Mouse (Mus musculus) megakaryocyte progenitor cell, adult 5-6 weeks (primary cell): ENCODE data around the gene Aldh3a1. TPM values are rescaled to one million over a fixed set of nuclear protein-coding genes. Genes with fewer than 3 reads are reported as not detected.
A peak's percentile ranks its signal among the peaks of the same experiment; 100 is the strongest.
"Not testable (repeated sequence)": the region's sequence is repeated elsewhere in the genome, so short reads cannot be mapped to it uniquely, and the experiment has no call there.

Experiments
- ATAC-seq: replicated peaks from 2 replicates; pipeline ENCODE4 v1.8.0; 2016; ENCODE audit warnings: mild to moderate bottlenecking, moderate TSS enrichment, inconsistent platforms; ENCODE audit not compliant: poor library complexity
- total RNA-seq, 2 experiments: library from RNA; stranded (forward) in 1 of 2; stranded (reverse) in 1 of 2; fragments of 157-497, 149-512 nt in 1 of 2; fragments of 200-1000 nt in 1 of 2; gene quantifications; 2 replicates each; pipeline versions ENCODE4 v1.2.3 to v1.2.4; 2015 to 2017

Aldh3a1 gene
- 0.32 TPM in 1 of 2 replicates, not detected in the other for total RNA-seq (2015)
- 0.34 TPM in 1 of 2 replicates, not detected in the other for total RNA-seq (2017)

DNA sequence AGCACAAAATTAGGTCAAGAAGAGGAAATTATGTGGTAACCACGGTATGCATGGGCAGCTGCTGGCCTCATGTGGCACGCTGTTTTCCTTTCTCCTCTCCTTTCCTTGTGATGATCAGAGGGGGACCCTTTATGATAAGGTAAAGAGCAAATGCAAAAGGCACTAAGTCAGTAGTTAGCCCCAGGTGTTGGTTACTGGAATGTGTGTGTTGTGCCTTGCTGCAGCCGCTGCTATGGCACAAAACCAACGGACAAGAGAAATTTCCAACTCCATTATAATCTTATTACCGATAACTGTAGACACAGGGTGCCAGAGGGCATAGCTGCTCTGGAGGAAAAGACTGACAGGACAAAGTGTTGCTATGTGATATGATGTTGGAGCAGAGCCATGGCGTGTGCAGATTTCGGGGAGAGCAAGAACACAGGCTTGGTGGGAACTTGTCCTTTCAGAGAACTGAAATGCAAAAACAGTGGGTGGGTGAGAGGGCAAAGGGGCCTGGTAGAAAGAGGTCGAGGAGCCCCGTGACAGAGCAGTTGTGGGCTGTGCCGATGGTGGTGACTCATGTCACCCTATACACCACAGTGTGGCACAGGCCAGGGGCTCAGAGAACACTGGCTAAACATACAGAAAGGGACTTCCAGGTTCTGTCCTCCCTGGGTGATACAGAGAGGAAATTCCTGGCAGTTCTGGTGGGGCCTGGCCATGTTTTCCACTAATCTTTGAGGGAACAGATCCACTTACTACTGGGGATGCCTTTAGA lies at the start of gene Aldh3a1:
TSS of gene Aldh3a1 (plus strand) at position 51 of the 760 bp plus-strand sequence.
- ATAC-seq, result no peak

DNA sequence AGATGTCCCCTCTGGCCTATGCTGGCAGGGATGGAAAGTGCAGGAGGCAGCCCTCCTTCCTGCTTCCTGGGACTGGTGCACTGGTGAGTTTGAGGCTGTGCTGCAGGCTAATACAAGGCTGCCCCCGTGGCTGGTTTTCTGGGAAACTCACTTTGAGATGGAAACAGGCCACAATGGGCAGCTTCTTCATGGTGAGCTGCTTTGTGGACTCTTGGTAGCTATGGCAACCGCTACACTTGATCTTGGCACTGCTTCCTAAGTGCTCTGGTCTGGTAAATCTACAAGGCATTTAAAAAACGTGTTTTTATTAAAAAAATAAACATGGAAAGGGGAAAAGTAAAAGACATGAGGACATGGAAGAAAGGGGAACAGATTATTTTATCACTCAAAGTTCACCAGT lies 49.2 kb upstream of the Aldh3a1 start:
- ATAC-seq, result no peak

DNA sequence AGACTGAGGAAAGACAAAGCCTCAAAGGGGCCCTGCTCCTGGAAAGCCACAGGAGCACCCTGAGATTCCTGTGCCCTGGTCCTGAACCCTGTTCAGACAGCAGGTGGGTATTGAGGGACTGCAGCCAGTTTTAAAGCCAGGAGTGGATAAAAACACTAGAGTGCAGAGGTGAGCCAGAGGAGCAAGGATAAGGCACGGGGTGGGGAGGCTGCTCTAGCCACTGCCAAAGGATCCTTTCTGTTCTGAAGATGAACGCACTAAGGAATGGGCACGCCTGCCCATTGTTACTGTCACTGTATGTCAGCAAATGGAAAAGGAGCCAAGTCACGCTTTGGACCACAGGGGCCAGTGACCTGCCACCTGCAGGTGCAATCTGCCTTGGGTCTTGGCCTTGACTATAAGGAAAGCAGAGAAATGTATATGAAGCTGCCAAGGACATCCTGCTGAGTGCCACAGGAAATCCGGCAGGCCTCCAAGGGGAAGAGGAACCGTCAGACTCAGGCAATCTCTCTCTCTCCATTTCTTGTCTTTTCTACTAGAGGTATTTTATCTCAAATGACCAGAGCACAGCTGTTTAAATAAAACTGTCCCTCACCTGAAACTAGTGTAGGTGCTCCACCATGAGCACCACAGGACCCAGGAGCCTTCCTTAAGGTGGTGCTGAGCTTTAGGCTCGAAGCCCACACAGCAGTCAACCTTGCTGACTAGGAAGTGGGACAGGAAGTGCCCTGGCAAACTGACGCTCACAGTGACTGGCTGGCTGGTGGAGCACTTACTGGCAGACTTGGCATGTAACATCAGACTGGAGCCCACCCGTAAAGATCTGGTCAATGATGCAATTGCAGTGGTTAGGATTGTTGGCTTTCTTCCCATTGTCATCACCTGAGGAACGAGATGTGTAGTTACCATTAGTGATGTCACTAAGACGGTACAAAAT lies 47.3 kb upstream of the Aldh3a1 start:
- peak; percentile 82 for ATAC-seq

DNA sequence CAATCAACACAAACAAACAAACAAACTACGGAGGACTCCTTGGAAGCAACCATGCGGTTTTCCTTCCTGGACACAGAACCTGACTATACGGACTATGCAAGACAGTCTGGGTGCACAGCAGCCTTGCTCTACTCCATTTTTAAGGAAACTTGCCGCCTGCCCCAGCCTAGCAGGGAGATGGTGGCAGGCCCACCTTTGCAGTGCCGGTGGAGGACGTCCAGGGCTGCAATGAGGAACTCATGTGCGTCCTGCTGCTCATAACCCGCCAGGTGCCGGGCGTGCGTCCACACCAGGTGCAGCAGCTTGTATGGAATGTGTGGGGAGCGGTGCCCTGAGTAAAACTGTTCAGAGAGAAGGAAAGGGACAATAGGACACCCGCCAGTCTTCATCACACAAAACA lies 46.2 kb upstream of the Aldh3a1 start:
- no peak for ATAC-seq

DNA sequence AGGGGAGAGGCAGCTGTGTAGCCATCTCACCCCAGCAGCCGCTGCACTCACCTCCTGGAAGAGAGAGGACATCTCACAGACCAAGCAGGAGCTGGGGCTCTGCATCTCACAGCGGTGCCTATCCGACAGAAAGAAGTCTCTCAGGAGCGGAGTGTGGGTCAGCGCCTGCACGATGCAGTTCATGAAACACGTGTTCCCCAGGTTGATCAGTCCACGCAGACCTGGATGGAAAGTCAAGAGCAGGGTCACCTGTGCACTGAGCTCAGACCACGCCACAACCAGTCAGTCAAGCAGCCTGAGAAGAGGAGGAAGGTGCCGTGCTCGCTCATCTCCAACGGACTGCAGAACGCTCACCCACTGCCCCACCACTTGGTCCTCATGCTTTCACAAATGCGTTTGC lies 44.6 kb upstream of the Aldh3a1 start:
- ATAC-seq, result no peak

DNA sequence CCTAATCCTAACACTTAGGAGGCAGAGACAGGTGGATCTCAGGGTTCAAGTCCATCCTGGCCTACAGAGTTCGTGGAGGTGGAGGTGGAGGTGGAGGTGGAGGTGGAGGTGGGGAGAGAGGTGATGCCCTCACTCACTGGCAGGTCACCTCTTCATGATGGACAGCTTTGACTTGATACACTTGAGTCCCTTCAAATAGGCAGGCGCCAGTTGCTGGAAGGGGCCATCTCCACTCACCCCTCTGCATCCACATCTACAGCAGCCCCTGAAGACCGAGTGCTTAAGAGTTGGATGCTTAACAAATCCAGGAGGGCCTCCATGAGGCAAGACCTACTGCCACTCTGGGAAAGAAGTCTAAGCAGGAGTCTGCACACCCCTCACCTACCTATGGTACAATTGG lies 44.0 kb upstream of the Aldh3a1 start:
- no peak for ATAC-seq

DNA sequence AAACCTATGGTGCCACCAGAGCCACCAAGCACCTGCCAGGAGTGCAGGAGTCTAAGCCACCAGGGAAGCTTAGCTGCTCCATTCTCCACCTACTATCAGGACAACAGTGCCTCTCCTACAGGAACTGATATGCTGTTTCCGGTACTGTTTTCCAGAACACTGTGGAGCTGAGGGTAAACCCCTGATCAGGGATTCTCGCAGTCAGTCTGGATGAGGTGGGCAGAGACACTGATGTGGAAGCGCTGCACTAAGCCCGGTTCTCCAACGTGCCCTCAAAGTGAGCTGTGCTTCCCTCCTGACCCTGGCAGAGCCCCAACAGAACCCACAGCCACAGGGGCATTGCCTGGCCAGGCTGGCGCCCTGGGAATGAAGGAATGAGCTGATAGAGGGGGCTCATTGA lies 43.0 kb upstream of the Aldh3a1 start:
- no peak for ATAC-seq

DNA sequence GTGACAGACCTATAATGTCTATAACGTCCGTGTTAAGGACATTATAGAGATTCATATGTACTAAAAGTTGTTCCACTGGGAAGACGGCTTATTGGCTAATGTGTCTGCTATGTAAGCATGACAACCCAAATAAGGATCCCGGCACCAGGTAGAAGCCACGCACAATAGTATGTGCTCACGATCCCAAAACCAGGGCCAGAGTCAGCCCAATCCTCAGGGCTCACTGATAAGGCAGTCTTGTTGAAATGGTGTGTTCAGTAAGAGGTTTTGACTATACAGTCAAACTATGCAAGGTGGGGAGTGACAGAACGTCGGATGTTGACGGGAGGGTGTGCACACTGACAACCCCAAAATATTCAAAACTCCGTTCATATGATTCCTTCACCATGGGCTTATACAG lies 42.5 kb upstream of the Aldh3a1 start:
- no peak for ATAC-seq

DNA sequence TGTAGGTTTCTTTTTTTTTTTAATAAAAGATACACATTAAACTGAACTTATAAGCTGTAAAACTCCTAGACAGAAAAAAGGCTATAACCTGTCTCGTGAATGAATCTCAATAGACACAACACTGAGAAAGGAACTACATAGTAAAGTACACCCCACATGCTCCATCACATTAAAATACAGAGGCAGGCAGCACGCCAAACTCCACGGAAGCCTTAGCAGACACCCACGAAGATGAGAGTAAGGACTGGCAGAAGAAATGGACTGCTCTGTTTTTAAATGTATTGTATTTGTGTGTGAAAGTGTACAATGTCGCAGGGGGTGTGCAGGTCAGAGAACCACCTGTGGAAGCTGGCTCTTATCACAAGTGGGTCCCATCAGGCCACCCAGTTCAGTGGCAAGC lies 37.2 kb upstream of the Aldh3a1 start:
- ATAC-seq, result no peak

DNA sequence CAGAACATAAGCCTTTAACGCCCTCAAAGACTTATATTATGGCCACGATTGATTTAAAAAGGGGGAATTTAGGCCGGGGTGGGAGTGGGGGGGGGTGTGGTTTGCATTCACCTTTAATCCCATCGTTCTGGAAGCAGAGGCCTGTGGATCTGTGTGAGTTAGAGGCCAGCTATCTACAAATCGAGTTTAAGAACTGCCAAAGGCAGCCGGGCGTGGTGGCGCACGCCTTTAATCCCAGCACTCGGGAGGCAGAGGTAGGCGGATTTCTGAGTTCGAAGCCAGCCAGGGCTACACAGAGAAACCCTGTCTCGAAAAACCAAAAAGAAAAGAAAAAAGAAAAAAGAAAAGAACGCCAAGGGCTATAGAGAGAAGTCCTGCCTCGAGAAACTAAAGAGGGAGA lies 33.9 kb upstream of the Aldh3a1 start:
- not testable (repeated sequence) for ATAC-seq

DNA sequence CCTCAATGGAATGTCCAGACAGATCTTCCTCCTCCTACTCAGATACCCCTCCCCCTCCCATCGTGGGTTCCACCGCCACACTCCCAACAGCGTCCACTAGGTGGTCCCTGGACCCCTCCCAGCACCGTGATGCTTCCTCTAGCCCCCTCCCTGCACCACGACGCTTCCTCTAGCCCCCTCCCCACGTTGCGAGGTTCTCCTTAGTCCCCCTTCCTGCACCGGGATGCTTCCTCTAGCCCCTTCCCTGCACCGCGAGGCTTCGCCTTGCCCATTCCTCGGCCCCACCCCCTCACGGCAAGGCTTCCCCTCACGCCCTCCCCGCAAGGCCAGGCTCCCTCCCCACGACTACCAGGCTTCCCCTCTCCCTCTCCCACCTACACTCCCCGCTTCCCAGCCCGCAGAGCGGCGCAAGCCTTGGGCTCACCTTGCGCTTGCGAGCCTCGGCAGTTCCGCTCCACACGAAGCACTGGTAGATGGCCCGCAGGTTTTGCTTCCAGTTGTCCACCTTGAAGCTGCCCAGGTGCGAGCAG lies 33.0 kb upstream of the Aldh3a1 start:
- peak; percentile 23 for ATAC-seq

DNA sequence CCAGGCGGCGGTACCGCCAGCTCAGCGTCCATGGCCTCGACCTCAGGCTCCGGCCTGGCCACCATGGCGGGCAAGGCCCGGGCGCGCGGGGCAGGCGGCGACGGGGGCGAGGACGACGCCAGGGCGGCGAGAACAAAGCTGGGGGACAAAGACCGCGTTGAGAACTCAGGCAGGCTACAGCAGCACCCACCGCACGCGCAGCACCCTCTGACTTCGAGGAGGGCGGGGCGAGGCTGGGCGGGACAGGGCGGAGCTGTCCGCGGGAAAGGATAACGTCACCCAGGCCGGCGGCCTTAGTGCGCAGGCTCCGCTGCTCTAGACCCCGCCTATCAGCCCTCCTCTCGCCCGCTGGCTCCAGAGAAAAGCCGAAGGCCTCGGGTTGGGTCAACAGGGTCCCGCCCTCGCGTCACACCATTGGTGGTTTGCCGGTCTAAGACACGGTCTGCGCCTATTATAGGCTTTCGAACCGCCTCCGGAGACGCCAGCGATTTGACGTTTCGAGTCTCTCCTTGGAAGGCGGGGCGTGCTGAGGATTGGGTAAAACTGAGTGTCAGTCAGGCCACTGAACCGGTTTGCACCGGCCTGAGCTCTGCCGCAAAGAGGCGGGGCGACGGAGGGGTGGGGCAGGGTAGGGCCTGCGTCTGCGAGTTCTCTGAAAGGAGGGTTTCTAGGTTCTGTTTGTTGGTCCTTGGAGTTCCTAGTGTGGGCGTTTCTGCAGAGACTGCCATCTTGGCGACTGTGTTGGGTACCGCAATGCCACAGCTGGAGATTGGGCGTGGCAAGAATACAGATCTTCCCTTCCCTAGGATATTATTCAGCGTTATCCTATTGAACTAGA lies 32.3 kb upstream of the Aldh3a1 start, which contains the start of gene Usp22:
TSS of gene Usp22 (minus strand) at position 235 of the 838 bp plus-strand sequence.
- ATAC-seq, result peak; percentile 90

DNA sequence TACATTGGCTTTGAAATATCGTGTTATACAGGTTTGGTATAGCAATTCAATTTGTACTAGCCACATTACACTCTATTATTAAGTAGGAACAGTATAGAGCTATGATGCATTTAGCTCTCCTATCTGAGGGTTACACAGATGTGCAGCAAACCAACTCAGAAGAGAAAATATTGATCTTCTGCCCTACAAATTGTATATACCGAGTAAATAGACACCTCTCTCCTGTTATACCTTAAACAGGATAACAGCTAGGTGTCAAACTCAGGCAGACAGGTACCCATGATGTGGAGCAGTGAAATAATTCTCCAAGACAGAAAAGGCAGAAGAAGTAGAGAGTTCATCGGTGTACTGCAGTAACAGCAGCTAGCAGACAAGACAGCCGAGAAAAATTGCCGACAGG lies 31.6 kb upstream of the Aldh3a1 start:
- no peak for ATAC-seq

DNA sequence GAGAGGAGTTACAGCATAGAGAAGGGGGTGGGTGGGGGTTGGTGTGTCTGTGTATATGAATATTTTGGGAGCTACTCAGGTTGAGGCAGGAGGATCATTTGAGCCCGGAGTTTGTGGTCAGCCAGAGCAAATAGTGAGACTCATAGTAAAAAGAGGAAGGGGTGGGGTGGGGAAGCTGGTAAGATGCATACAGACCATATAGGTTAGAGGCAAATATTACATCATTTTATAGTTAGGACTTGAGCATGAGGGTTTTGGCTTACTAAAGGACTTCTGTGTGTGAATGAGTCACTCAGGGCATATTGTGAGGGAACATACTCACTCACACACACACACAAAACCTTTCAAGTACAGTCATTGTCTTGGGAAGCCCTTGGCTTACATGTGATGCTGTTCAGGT lies 31.0 kb upstream of the Aldh3a1 start:
- no peak for ATAC-seq

DNA sequence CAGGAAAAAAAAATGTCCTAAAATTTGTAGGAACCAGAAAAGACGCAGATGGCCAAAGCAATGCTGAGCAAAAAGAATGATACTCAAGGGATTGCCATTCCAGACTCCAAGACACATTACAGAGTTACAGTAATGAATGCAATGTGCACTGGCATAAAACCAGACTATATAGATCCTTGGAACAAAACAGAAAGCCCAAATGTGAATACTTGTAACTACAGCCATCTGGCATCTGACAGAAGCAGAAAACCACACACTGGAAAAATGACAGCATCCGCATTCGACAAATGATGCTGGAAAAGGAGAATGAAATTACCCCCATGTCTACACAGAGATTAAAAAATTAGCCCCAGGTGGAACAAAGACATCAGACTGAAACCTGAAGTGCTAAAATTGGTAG lies 27.0 kb upstream of the Aldh3a1 start:
- no peak for ATAC-seq

DNA sequence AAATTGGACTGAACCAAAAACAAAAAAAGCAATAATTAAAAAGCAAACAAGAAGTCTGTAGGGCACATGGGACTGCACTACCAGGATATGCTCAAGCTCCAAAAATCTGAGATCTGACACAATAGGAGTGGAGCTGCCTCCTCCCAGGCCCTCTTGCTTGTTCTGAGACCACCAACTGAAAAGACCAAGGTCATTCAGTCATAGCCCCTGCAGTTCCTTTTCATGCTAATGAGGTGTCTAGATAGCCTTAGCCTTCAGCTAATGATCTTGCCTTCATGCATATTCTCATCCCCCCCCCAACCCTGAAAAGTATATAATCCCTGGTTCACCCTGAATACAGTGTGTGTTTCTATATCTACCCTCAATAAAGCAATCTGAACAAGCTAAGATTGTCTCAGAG lies 25.7 kb upstream of the Aldh3a1 start:
- no peak for ATAC-seq

DNA sequence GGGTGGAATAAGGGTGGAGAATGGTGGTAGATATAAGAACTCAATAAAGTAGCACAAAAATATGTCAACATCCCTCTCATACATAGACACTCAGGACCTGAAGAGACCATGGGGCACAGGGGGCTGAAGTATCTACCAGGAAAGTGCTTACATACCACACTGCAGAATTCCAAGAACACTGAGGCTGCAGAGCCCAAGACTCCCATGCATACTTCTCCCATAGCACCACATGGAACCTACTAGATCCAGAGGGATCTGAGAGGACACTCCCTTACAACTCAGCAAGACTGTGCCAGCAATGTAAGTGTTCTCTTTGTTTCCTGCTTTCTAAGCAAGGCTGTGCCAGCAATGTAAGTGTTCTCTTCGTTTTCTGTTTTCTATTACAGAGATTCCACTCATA lies 23.5 kb upstream of the Aldh3a1 start:
- ATAC-seq, result no peak

DNA sequence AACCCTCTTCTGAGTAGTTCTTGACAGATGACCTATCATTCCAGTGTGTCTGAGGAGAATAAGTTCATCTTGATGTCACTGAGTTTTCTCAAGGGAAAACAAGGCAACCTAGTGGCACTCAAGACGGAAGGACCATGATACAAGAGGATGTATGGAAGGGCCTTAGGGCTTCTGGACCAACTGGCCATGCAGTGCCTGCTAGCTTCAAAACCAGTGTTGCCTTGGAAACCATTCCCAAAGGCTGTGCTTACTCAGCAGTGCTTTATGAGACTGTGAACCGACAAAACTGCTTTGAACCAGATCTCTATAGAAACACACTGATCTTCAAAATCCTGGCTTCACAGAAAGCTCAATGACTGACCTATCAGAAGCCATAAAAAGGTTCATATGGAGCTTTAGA lies 16.6 kb upstream of the Aldh3a1 start:
- no peak for ATAC-seq

DNA sequence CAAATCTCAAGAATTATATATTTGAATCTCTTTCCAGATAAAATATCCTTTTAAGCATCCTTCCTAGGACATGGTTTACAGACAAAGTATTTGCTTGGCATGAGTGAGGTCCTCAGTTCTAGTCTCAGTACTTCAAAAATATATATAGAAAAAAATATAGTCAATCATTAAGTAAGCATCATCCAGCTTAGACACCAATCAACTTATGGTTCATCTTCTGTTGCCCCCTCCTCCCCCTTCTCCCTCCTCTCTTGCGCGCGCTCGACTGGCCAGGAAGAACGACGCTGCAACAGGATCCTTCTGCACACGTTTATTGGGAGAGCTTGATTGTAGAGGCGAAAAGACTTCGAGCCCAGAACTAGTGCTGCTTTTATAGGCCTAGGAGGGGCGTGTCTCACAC lies 15.2 kb upstream of the Aldh3a1 start:
- ATAC-seq, result not testable (repeated sequence)

DNA sequence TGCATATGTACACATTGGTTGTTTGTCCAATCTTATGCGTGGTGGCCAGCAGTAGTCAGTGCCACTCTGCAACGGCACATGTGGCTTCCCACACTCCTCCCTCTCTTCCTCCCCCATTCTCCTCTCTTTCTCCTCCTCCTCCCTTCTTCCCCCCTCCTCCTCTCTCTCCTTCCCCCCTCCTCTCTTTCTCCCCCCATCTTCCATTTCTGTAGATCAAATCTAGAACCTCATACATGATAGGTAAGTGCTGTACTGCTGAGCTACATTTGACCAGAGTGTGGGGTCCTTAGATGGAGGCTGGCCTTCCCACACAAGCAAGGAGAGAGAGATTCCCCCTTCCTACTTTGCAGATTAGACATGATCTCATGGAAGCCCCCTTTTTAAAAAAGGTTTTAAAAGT lies 14.6 kb upstream of the Aldh3a1 start:
- ATAC-seq, result no peak

DNA sequence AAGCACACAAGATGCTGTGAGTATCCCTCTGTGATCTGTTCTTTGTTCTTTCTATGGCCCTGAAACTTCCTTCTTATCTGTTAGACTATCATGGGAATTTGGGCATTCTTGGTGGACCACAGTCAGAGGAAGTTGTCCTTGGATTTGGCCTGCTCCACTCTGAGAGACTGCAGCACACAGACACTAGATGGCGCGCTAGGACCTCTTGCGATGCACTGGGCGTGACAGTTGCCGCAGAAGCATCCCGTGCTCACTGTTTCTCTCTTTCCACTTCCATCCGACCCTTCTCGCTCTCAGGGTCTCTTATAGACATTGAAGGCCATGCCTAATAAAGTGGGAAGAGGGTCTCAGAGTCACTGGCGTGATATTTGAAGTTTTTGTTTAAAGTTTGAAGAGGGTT lies 13.9 kb upstream of the Aldh3a1 start:
- ATAC-seq, result peak; percentile 98
